In genomic region chr10:78104555-78105490, GRCm38 (mm10) we compare ENCODE assay signal across 8 mouse cellular contexts. TPM values are rescaled to one million over a fixed set of nuclear protein-coding genes. Genes with fewer than 3 reads are reported as not detected.
DNase-seq lines count a peak whose midpoint lies in the region; ATAC-seq and TF ChIP-seq lines count a peak whose summit lies in the region.

No protein-coding gene starts in this region.

- no peak for TF ChIP-seq CTCF in hindbrain, postnatal 0 days (IDR thresholded peaks at IDR 0.05; ENCODE audit: low read depth)

- 54% methylated on average over 11 of the region's 11 CpGs for WGBS in hindbrain, postnatal 0 days
- WGBS in hindbrain, embryonic 13.5 days = 88% methylated on average over 11 of the region's 11 CpGs
- WGBS in intestine, embryonic 14.5 days = 40% methylated on average over 11 of the region's 11 CpGs
- 85% methylated on average over 11 of the region's 11 CpGs for WGBS in midbrain, embryonic 14.5 days
- 76% methylated on average over 11 of the region's 11 CpGs for WGBS in hindbrain, embryonic 14.5 days

- H3K9me3 ChIP-seq in hindbrain, postnatal 0 days (ENCODE audit: low read length) = no peaks in the 10 kb centered on the region; the same call in 1 of the 2 replicates
- H3K9me3 ChIP-seq in hindbrain, embryonic 13.5 days = no peaks in the 10 kb centered on the region
- 0 out of 2 replicates have a peak, but pooled peaks cover 4% of the 10 kb centered on the region for H3K9me3 ChIP-seq in intestine, embryonic 14.5 days (ENCODE audit: control insufficient read depth, low read length)
- H3K9me3 ChIP-seq in midbrain, embryonic 14.5 days (ENCODE audit: control insufficient read depth, low read length) = no peaks in the 10 kb centered on the region
- no peaks in the 10 kb centered on the region for H3K9me3 ChIP-seq in hindbrain, embryonic 14.5 days (ENCODE audit: control insufficient read depth, low read length)

- peak overlapping the region; percentile 16; the same call in 1 of the 2 replicates for H3K4me2 ChIP-seq in hindbrain, postnatal 0 days (ENCODE audit: low read depth, low read length)
- no peak overlapping the region for H3K4me2 ChIP-seq in hindbrain, embryonic 13.5 days
- H3K4me2 ChIP-seq in intestine, embryonic 14.5 days (ENCODE audit: low read length) = no peak overlapping the region
- H3K4me2 ChIP-seq in midbrain, embryonic 14.5 days (ENCODE audit: low read length) = no peak overlapping the region
- H3K4me2 ChIP-seq in hindbrain, embryonic 14.5 days (replicated peaks) = no peak overlapping the region

- no peaks in the 10 kb centered on the region for H3K36me3 ChIP-seq in hindbrain, postnatal 0 days (ENCODE audit: insufficient read depth, low read length)
- H3K36me3 ChIP-seq in hindbrain, embryonic 13.5 days = no peaks in the 10 kb centered on the region
- no peaks in the 10 kb centered on the region for H3K36me3 ChIP-seq in intestine, embryonic 14.5 days (ENCODE audit: control insufficient read depth, insufficient read depth, low read length)
- no peaks in the 10 kb centered on the region for H3K36me3 ChIP-seq in midbrain, embryonic 14.5 days (ENCODE audit: control insufficient read depth, insufficient read depth, low read length)
- no peaks in the 10 kb centered on the region for H3K36me3 ChIP-seq in hindbrain, embryonic 14.5 days (replicated peaks; ENCODE audit: control insufficient read depth, insufficient read depth)

- no peaks in the 10 kb centered on the region for H3K27me3 ChIP-seq in hindbrain, postnatal 0 days (ENCODE audit: insufficient read depth, low read length)
- no peaks in the 10 kb centered on the region for H3K27me3 ChIP-seq in hindbrain, embryonic 13.5 days
- H3K27me3 ChIP-seq in intestine, embryonic 14.5 days (replicated peaks; ENCODE audit: control insufficient read depth, insufficient read depth, low read length) = no peaks in the 10 kb centered on the region
- H3K27me3 ChIP-seq in midbrain, embryonic 14.5 days (ENCODE audit: control insufficient read depth, insufficient read depth, low read length) = no peaks in the 10 kb centered on the region
- no peaks in the 10 kb centered on the region for H3K27me3 ChIP-seq in hindbrain, embryonic 14.5 days (ENCODE audit: control insufficient read depth, insufficient read depth, low read length)

- H3K27ac ChIP-seq in hindbrain, postnatal 0 days = peak overlapping the region; percentile 65
- no peak overlapping the region for H3K27ac ChIP-seq in hindbrain, embryonic 13.5 days
- H3K27ac ChIP-seq in intestine, embryonic 14.5 days (ENCODE audit: low read depth) = 0 out of 2 replicates have a peak overlapping the region, but pooled peaks have one; percentile 47
- no peak overlapping the region for H3K27ac ChIP-seq in midbrain, embryonic 14.5 days (replicated peaks; ENCODE audit: low read depth, low read length)
- no peak overlapping the region for H3K27ac ChIP-seq in hindbrain, embryonic 14.5 days

- H3K4me3 ChIP-seq in hindbrain, postnatal 0 days (ENCODE audit: low read length) = no peak overlapping the region
- H3K4me3 ChIP-seq in hindbrain, embryonic 13.5 days = no peak overlapping the region
- H3K4me3 ChIP-seq in intestine, embryonic 14.5 days (ENCODE audit: low read depth, low read length) = no peak overlapping the region
- H3K4me3 ChIP-seq in midbrain, embryonic 14.5 days (replicated peaks; ENCODE audit: low read depth, low read length) = no peak overlapping the region
- H3K4me3 ChIP-seq in hindbrain, embryonic 14.5 days (replicated peaks; ENCODE audit: low read length) = no peak overlapping the region

- no peak overlapping the region for H3K9ac ChIP-seq in hindbrain, postnatal 0 days (replicated peaks; ENCODE audit: low read length)
- no peak overlapping the region for H3K9ac ChIP-seq in hindbrain, embryonic 13.5 days
- no peak overlapping the region for H3K9ac ChIP-seq in intestine, embryonic 14.5 days (ENCODE audit: low read length)
- H3K9ac ChIP-seq in midbrain, embryonic 14.5 days (replicated peaks; ENCODE audit: low read length) = no peak overlapping the region
- no peak overlapping the region for H3K9ac ChIP-seq in hindbrain, embryonic 14.5 days

- H3K4me1 ChIP-seq in hindbrain, postnatal 0 days (ENCODE audit: insufficient read depth, low read length) = no peaks in the 10 kb centered on the region; the same call in 1 of the 2 replicates
- H3K4me1 ChIP-seq in hindbrain, embryonic 13.5 days (replicated peaks) = peaks cover 8% of the 10 kb centered on the region
- H3K4me1 ChIP-seq in intestine, embryonic 14.5 days (replicated peaks; ENCODE audit: control insufficient read depth, insufficient read depth, low read length) = peaks cover 11% of the 10 kb centered on the region; the same call in 1 of the 2 replicates
- H3K4me1 ChIP-seq in midbrain, embryonic 14.5 days (ENCODE audit: control insufficient read depth, insufficient read depth, low read length) = no peaks in the 10 kb centered on the region
- no peaks in the 10 kb centered on the region for H3K4me1 ChIP-seq in hindbrain, embryonic 14.5 days (replicated peaks; ENCODE audit: control insufficient read depth, insufficient read depth, low read length)

- peak; percentile 73 for ATAC-seq in hindbrain, postnatal 0 days
- no peak for ATAC-seq in hindbrain, embryonic 13.5 days (ENCODE audit: low FRiP score)
- ATAC-seq in intestine, embryonic 14.5 days (replicated peaks; ENCODE audit: low FRiP score, low TSS enrichment, low read depth) = peak; percentile 70; the same call in 1 of the 2 replicates
- ATAC-seq in midbrain, embryonic 14.5 days (ENCODE audit: low FRiP score, low TSS enrichment) = no peak
- no peak for ATAC-seq in hindbrain, embryonic 14.5 days (ENCODE audit: low FRiP score)

- peak; percentile 51 for DNase-seq in hindbrain, postnatal 0 days (ENCODE audit: low spot score)
- peak; percentile 65 to 71 for DNase-seq in adrenal gland, postnatal 36 days
- no peak for DNase-seq in intestine, embryonic 14.5 days (ENCODE audit: low spot score)
- DNase-seq in layer of hippocampus, postnatal 14 days (ENCODE audit: low spot score in 2 of 2) = peak; percentile 37 to 84
- no peak for DNase-seq in spleen, adult 12 weeks (ENCODE audit: low spot score)
- no peak for DNase-seq in midbrain, embryonic 14.5 days
- no peak for DNase-seq in hindbrain, embryonic 14.5 days (ENCODE audit: low spot score)

RNA-seq across cellular contexts. Expression of gene Icosl, which starts 35.7 kb away (rescaled TPM):
- total RNA-seq in hindbrain, postnatal 0 days (2014; rRNA removed) = 5.1 and 5.3 TPM in 2 replicates
- 1.7 and 1.8 TPM in 2 replicates for polyA plus RNA-seq in hindbrain, postnatal 0 days (2015; fragmentation: Nextera tagmentation; extraction: Ambion mirVana)
- polyA plus RNA-seq in hindbrain, embryonic 13.5 days (2015; fragmentation: Nextera tagmentation; extraction: Ambion mirVana) = 0.56 and 0.61 TPM in 2 replicates
- total RNA-seq in adrenal gland, postnatal 36 days (2021) = 10 to 100 TPM; 11.6 to 21.6 TPM
- 3.9 and 4.7 TPM in 2 replicates for polyA plus RNA-seq in intestine, embryonic 14.5 days (2014; fragmentation: Nextera tagmentation; extraction: Ambion mirVana)
- total RNA-seq in layer of hippocampus, postnatal 14 days (2021) = 1 to 10 TPM; 4.5 to 5.7 TPM
- 0.50 and 0.71 TPM in 2 replicates for polyA plus RNA-seq in midbrain, embryonic 14.5 days (2014; fragmentation: Nextera tagmentation; extraction: Ambion mirVana)
- polyA plus RNA-seq in hindbrain, embryonic 14.5 days (2014; fragmentation: Nextera tagmentation; extraction: Ambion mirVana) = 0.79 and 1.1 TPM in 2 replicates

Comparison
In these comparisons a context has a peak if more than half of its experiments do, and no peak if none do; other contexts are left out.
1. ATAC-seq: peak in hindbrain, postnatal 0 days (single experiment) and intestine, embryonic 14.5 days (single experiment); none in hindbrain, embryonic 13.5 days (single experiment), midbrain, embryonic 14.5 days (single experiment) and hindbrain, embryonic 14.5 days (single experiment).
2. DNase-seq: peak in hindbrain, postnatal 0 days (single experiment), adrenal gland, postnatal 36 days (2 of 2) and layer of hippocampus, postnatal 14 days (2 of 2); none in intestine, embryonic 14.5 days (single experiment), spleen, adult 12 weeks (single experiment), midbrain, embryonic 14.5 days (single experiment) and hindbrain, embryonic 14.5 days (single experiment).
3. H3K27ac ChIP-seq: peak in hindbrain, postnatal 0 days (single experiment) and intestine, embryonic 14.5 days (single experiment); none in hindbrain, embryonic 13.5 days (single experiment), midbrain, embryonic 14.5 days (single experiment) and hindbrain, embryonic 14.5 days (single experiment).